Mouse (Mus musculus) lung, postnatal 0 days (tissue): ENCODE results near the gene Ctnnal1.

Source experiments
- CTCF ChIP-seq: IDR thresholded peaks from 2 replicates; pipeline ENCODE4 v1.5.1; 2016; ENCODE audit warnings: antibody characterized with exemption, mild to moderate bottlenecking
- EP300 ChIP-seq: IDR thresholded peaks from 2 replicates; pipeline ENCODE4 v1.6.1; 2016; ENCODE audit warnings: antibody characterized with exemption, mild to moderate bottlenecking, control low read depth

GRCm38 (mm10) chr4:56914761-56915160 lies 49.8 kb upstream of the Ctnnal1 start:
- no peak for TF ChIP-seq CTCF
- no peak for TF ChIP-seq EP300
